Mouse (Mus musculus) fat pad, adult 2 months (tissue): Measurements from ENCODE around the gene Rgs6.
A peak's percentile ranks its signal among the peaks of the same experiment; 100 is the strongest.

Source experiments
- DNase-seq: peaks from one replicate; pipeline ENCODE4 v3.0.0-alpha.2; 2011; ENCODE audit warnings: low read depth, low spot score; ENCODE audit errors: extremely low read depth

The Rgs6 gene

GRCm38 (mm10) chr12:82970521-82971105 is 382.5 kb downstream of the Rgs6 start:
- DNase-seq = no peak

- no peak for DNase-seq
Observed at GRCm38 (mm10) chr12:82971176-82971575, 383.1 kb downstream of the Rgs6 start.

GRCm38 (mm10) chr12:82972661-82973060 is 384.6 kb downstream of the Rgs6 start:
- DNase-seq = no peak

GRCm38 (mm10) chr12:82973771-82974170 is 385.7 kb downstream of the Rgs6 start:
- no peak for DNase-seq

GRCm38 (mm10) chr12:82978275-82978674 is 390.2 kb downstream of the Rgs6 start:
- DNase-seq = no peak

GRCm38 (mm10) chr12:82982716-82983115 is 394.6 kb downstream of the Rgs6 start:
- no peak for DNase-seq

- no peak for DNase-seq
Observed at GRCm38 (mm10) chr12:82985300-82985699, 397.2 kb downstream of the Rgs6 start.

- DNase-seq = no peak
Observed at GRCm38 (mm10) chr12:82987661-82988060, 399.6 kb downstream of the Rgs6 start.

- DNase-seq = no peak
Observed at GRCm38 (mm10) chr12:82993905-82994304, 405.8 kb downstream of the Rgs6 start.

- no peak for DNase-seq
Observed at GRCm38 (mm10) chr12:82996775-82997174, 408.7 kb downstream of the Rgs6 start.

- no peak for DNase-seq
Observed at GRCm38 (mm10) chr12:82998682-82999332, 410.7 kb downstream of the Rgs6 start.

GRCm38 (mm10) chr12:82999333-83000032 is 411.4 kb downstream of the Rgs6 start:
- no peak for DNase-seq

- no peak for DNase-seq
Observed at GRCm38 (mm10) chr12:83000033-83000570, 412.0 kb downstream of the Rgs6 start.

- no peak for DNase-seq
Observed at GRCm38 (mm10) chr12:83000957-83001356, 412.9 kb downstream of the Rgs6 start.

- no peak for DNase-seq
Observed at GRCm38 (mm10) chr12:83004014-83004682, 416.1 kb downstream of the Rgs6 start.

- DNase-seq = peak; percentile 78
Observed at GRCm38 (mm10) chr12:83011056-83011565, 423.0 kb downstream of the Rgs6 start.

GRCm38 (mm10) chr12:83013918-83014691 is 426.0 kb downstream of the Rgs6 start:
- DNase-seq = no peak

GRCm38 (mm10) chr12:83014848-83015247 is 426.8 kb downstream of the Rgs6 start:
- DNase-seq = no peak

- no peak for DNase-seq
Observed at GRCm38 (mm10) chr12:83015366-83015765, 427.3 kb downstream of the Rgs6 start.

- DNase-seq = no peak
Observed at GRCm38 (mm10) chr12:83016486-83016885, 428.4 kb downstream of the Rgs6 start.
